Mouse (Mus musculus): ENCODE data around the gene Dph1. TPM values are rescaled to one million over a fixed set of nuclear protein-coding genes. Genes with fewer than 3 reads are reported as not detected.
A peak's percentile ranks its signal among the peaks of the same experiment; 100 is the strongest.

Dph1 gene
- total and polyA plus RNA-seq, 3 experiments = 8.5 to 21.7 (median 11.6) TPM

GRCm38 (mm10) chr11:75194850-75195461, 3.9 kb upstream of the Dph1 start:
- Histone ChIP-seq H3K27ac (no peak overlapping the region; the same call in 1 of the 2 replicates), H3K4me3 (peak overlapping the region; percentile 64), H3K79me2 (replicated peaks; ENCODE audit: control insufficient read depth, insufficient read depth, low read length) (no peaks in the 10 kb centered on the region), H3K4me1 (ENCODE audit: control insufficient read depth, insufficient read depth, low read length) (peaks cover 2% of the 10 kb centered on the region; the same call in 1 of the 2 replicates), H3K27me3 (ENCODE audit: control insufficient read depth, insufficient read depth, low read length) (peaks cover 1% of the 10 kb centered on the region; the same call in 1 of the 2 replicates), H3K9ac (ENCODE audit: low read depth, low read length) (peak overlapping the region; percentile 81), H3K36me3 (ENCODE audit: control insufficient read depth, insufficient read depth, low read length) (no peaks in the 10 kb centered on the region)
- intact Hi-C loops (cut with DNase I) = loop anchor here (2.0 to 10.0 kb wide), 2 partner anchors 14 to 210 kb away; no protein-coding TSS in a partner anchor
- WGBS = 3% methylated on average over 39 of the region's 39 CpGs
- TF ChIP-seq POLR2A (IDR thresholded peaks at IDR 0.05; ENCODE audit: insufficient read depth, low read depth, low read length) (no peak), CTCF (IDR thresholded peaks at IDR 0.05) (peak; percentile 47), EP300 (IDR thresholded peaks at IDR 0.05; ENCODE audit: insufficient read depth, low read depth, low read length) (no peak)
- DNase-seq = peak; percentile 67 to 69

- no peaks in the 10 kb centered on the region for H3K79me2 ChIP-seq (replicated peaks; ENCODE audit: control insufficient read depth, insufficient read depth, low read length)
- peak overlapping the region; percentile 78 for H3K27ac ChIP-seq
- intact Hi-C loops (cut with DNase I) = loop anchor here (2.0 to 10.0 kb wide), 2 partner anchors 15 to 211 kb away; no protein-coding TSS in a partner anchor
- TF ChIP-seq EP300 (IDR thresholded peaks at IDR 0.05; ENCODE audit: insufficient read depth, low read depth, low read length) = no peak
- no peak for TF ChIP-seq POLR2A (IDR thresholded peaks at IDR 0.05; ENCODE audit: insufficient read depth, low read depth, low read length)
- peaks cover 5% of the 10 kb centered on the region for H3K4me1 ChIP-seq (ENCODE audit: control insufficient read depth, insufficient read depth, low read length)
- peak overlapping the region; percentile 64 for H3K4me3 ChIP-seq
- no peaks in the 10 kb centered on the region for H3K36me3 ChIP-seq (ENCODE audit: control insufficient read depth, insufficient read depth, low read length)
- under 1% methylated on average over 52 of the region's 52 CpGs for WGBS
- peak overlapping the region; percentile 81 for H3K9ac ChIP-seq (ENCODE audit: low read depth, low read length)
- peak; percentile 48 to 60 for DNase-seq
- peaks cover 1% of the 10 kb centered on the region; the same call in 1 of the 2 replicates for H3K27me3 ChIP-seq (ENCODE audit: control insufficient read depth, insufficient read depth, low read length)
Observed at GRCm38 (mm10) chr11:75194121-75194849, 3.2 kb upstream of the Dph1 start.

DNA sequence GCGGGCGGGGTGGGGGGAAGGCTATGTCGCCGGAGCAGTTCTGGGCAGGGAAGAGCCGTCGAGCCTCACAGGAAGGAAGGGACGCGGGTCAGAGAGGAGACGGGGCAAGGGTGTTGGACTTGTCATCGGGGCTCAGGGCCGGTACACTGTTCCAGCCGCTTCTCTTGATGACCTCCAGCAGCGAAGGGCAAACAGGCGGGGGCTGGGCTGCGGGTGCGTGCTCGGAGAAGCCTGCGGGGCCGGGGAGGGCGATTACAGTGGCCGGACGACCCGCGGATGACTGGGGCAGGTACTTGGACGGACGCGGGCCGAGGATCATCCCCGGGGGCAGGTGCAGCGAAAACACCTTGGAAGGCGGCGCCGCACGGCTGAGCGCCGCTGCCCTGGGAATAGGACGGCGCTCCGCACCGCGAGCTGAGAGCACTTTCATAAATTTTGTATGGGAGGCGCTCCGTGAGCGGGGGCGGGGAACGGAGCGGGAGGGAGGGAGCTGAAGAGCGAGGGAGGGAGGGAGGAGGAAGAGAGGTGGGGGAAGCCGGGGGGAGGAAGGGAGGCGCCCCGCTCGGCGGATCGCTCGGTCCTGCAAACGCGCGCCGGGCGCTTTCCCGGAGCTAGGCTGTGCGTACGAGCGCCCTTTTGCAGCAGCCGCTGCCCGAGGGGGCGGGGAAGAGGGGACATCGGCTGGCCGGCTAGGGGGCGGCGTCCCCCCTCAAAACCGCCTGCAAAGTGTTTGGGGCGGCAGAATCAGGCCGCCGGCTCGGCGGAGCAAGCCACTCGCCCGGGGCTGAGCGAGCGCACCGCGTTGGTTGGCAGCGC, 2.4 kb upstream of the Dph1 start, which contains the start of gene Rtn4rl1:
Gene Rtn4rl1, plus strand, starts transcription at position 528 of the 816 bp plus-strand sequence.
- peaks cover 1% of the 10 kb centered on the region; the same call in 1 of the 2 replicates for H3K27me3 ChIP-seq (ENCODE audit: control insufficient read depth, insufficient read depth, low read length)
- H3K27ac ChIP-seq = peak within 1 kb of the TSS; percentile 78
- H3K4me1 ChIP-seq (ENCODE audit: control insufficient read depth, insufficient read depth, low read length) = peaks cover 5% of the 10 kb centered on the region
- intact Hi-C loops (cut with DNase I) = loop anchor here (2.0 to 10.0 kb wide), 3 partner anchors 15 to 211 kb away; no protein-coding TSS in a partner anchor
- peak within 1 kb of the TSS; percentile 64 for H3K4me3 ChIP-seq
- peak within 1 kb of the TSS; percentile 81 for H3K9ac ChIP-seq (ENCODE audit: low read depth, low read length)
- H3K79me2 ChIP-seq (replicated peaks; ENCODE audit: control insufficient read depth, insufficient read depth, low read length) = no peaks in the 10 kb centered on the region
- no peak for TF ChIP-seq EP300 (IDR thresholded peaks at IDR 0.05; ENCODE audit: insufficient read depth, low read depth, low read length)
- TF ChIP-seq CTCF (IDR thresholded peaks at IDR 0.05) = peak; percentile 8; the same call in 1 of the 2 replicates
- 0 out of 2 replicates have a peak, but pooled peaks have one; percentile 20 for TF ChIP-seq POLR2A (IDR thresholded peaks at IDR 0.05; ENCODE audit: insufficient read depth, low read depth, low read length)
- DNase-seq = peak; percentile 80 to 85
- WGBS = 1% methylated on average over 75 of the region's 84 CpGs
- H3K36me3 ChIP-seq (ENCODE audit: control insufficient read depth, insufficient read depth, low read length) = no peaks in the 10 kb centered on the region

DNA sequence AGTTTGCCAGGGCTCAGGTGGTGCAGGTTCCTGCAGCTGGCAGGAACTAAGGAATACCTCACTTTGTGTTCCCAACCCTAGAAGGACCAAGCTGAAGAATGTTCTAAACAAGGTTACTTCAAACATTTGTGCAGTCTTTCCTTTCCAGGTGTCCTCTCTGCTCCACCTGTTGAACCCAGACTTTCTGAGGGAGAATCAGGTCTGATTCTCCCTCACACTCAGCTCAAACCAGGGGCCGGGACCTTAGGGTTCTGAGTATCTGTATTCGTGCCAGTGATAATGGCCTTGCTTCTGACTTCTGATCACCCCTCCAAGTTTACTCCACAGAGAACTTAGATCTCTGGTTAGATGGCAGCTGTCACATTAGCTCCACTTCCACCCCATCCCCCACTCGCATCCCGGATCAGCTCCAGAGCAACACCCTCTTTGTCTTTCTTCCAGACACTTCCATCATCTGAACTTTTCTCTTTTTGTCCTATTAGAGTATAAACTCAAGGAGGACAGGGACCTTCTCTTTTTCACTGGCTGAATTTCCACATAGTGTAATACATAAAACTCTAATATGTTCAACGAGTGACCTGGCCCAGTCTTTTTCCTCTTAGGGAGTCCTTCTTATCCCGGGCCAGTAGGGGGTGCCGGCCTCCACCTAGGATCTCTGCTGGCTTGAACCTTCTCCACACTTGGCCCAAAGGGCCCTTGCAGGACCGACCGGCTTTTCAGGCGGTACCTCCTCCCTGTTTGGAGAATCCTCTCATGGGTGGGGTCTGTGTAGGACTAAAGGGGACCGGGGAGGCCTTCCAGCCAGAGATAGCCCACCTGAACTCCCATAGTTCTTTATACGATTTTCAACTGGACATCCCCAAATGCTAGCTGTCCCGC, 1.5 kb upstream of the Dph1 start:
- Histone ChIP-seq H3K27ac (peak overlapping the region; percentile 78), H3K9ac (ENCODE audit: low read depth, low read length) (no peak overlapping the region), H3K27me3 (ENCODE audit: control insufficient read depth, insufficient read depth, low read length) (peaks cover 1% of the 10 kb centered on the region; the same call in 1 of the 2 replicates), H3K79me2 (replicated peaks; ENCODE audit: control insufficient read depth, insufficient read depth, low read length) (no peaks in the 10 kb centered on the region), H3K36me3 (ENCODE audit: control insufficient read depth, insufficient read depth, low read length) (no peaks in the 10 kb centered on the region), H3K4me3 (peak overlapping the region; percentile 64), H3K4me1 (ENCODE audit: control insufficient read depth, insufficient read depth, low read length) (peaks cover 5% of the 10 kb centered on the region)
- intact Hi-C loops (cut with DNase I) = loop anchor here (1.0 to 10.0 kb wide), 3 partner anchors 38 to 212 kb away; no protein-coding TSS in a partner anchor
- 24% methylated on average over 13 of the region's 13 CpGs for WGBS
- no peak; the same call in 1 of the 2 replicates for TF ChIP-seq EP300 (IDR thresholded peaks at IDR 0.05; ENCODE audit: insufficient read depth, low read depth, low read length)
- TF ChIP-seq CTCF (IDR thresholded peaks at IDR 0.05) = peak; percentile 91
- 0 out of 2 replicates have a peak, but pooled peaks have one; percentile 20 for TF ChIP-seq POLR2A (IDR thresholded peaks at IDR 0.05; ENCODE audit: insufficient read depth, low read depth, low read length)
- peak; percentile 84 to 87 for DNase-seq

Data from heart, adult 2 months (tissue).